Mouse (Mus musculus) ES-E14 (cell line): ENCODE measurements at regions not wholly inside any gene's neighbourhood (a gene's known extent, or its start where the extent isn't known, plus 50 kb on each side); places are given as distances from the start of the nearest gene placed in this dataset.

Source experiments
- DNase-seq: peaks from one replicate; pipeline ENCODE4 v3.0.0-alpha.2; 2013; ENCODE audit warnings: low read depth, low spot score
- H3K27ac ChIP-seq: 2 replicates; pipeline ENCODE4 v1.5.1; 2012; ENCODE audit warnings: low read depth, mild to moderate bottlenecking, low read length, moderate library complexity, mixed read lengths; ENCODE audit not compliant: poor library complexity, insufficient read depth, severe bottlenecking
- H3K36me3 ChIP-seq: 2 replicates; pipeline ENCODE4 v1.6.1; 2012; ENCODE audit warnings: mild to moderate bottlenecking, low read length, moderate library complexity, mixed read lengths; ENCODE audit not compliant: control insufficient read depth, poor library complexity, insufficient read depth, severe bottlenecking
- H3K4me1 ChIP-seq, 2 experiments: fragments of 150-350 bp in 1 of 2; sonication (generic) in 1 of 2; 2 replicates each; pipeline ENCODE4 v1.6.1; 2012; ENCODE audit warnings: low read length in 2 of 2, mild to moderate bottlenecking in 1 of 2, mixed read lengths in 1 of 2; ENCODE audit not compliant: control insufficient read depth in 2 of 2, insufficient read depth in 2 of 2, poor library complexity in 1 of 2
- H3K4me3 ChIP-seq, 2 experiments: fragments of 150-350 bp in 1 of 2; sonication (generic) in 1 of 2; 2 replicates each; pipeline ENCODE4 v1.5.1; 2012; ENCODE audit warnings: low read length in 2 of 2, low read depth in 1 of 2, mild to moderate bottlenecking in 1 of 2, mixed read lengths in 1 of 2; ENCODE audit not compliant: insufficient read depth in 1 of 2, poor library complexity in 1 of 2, severe bottlenecking in 1 of 2
- H3K9ac ChIP-seq: 2 replicates; pipeline ENCODE4 v1.6.1; 2012; ENCODE audit warnings: low read depth, mild to moderate bottlenecking, low read length, mixed read lengths; ENCODE audit not compliant: poor library complexity, insufficient read depth, severe bottlenecking
- H3K9me3 ChIP-seq: fragments of 150-350 bp; sonication (generic); 2 replicates; pipeline ENCODE4 v1.6.1; 2012; ENCODE audit warnings: low read depth, mild to moderate bottlenecking, low read length; ENCODE audit not compliant: control insufficient read depth, insufficient read depth
- CHD2 ChIP-seq: IDR thresholded peaks from 2 replicates; pipeline ENCODE4 v1.6.1; 2014; ENCODE audit warnings: mild to moderate bottlenecking, low read depth, low read length, inconsistent platforms
- HCFC1 ChIP-seq: IDR thresholded peaks from 2 replicates; pipeline ENCODE4 v1.6.1; 2012; ENCODE audit warnings: low read length, inconsistent platforms, borderline replicate concordance; ENCODE audit not compliant: insufficient read depth
- MAFK ChIP-seq: IDR thresholded peaks from 2 replicates; pipeline ENCODE4 v1.6.1; 2014; ENCODE audit warnings: mild to moderate bottlenecking, low read depth, low read length, inconsistent platforms; ENCODE audit not compliant: insufficient read depth
- ZC3H11A ChIP-seq: IDR thresholded peaks from 2 replicates; pipeline ENCODE4 v1.6.1; 2012; ENCODE audit warnings: low read depth, mild to moderate bottlenecking, inconsistent platforms, low read length, borderline replicate concordance
- ZNF384 ChIP-seq: IDR thresholded peaks from 2 replicates; pipeline ENCODE4 v1.6.1; 2012; ENCODE audit warnings: low read depth, low read length, inconsistent platforms
- in situ Hi-C, 2 experiments: fragments of 600-800 bp; cut with MboI; formaldehyde crosslinking; loops; one replicate each; pipeline ENCODE4 v1.15.1; 2025; ENCODE audit warnings: low sequenced_read_pairs in 2 of 2, inconsistent platforms in 1 of 2; ENCODE audit not compliant: unreplicated experiment in 2 of 2

- in situ Hi-C loops, result no loop called here
- TF ChIP-seq ZC3H11A, result no peak
- no peak for TF ChIP-seq CHD2
- no peak for TF ChIP-seq MAFK
- TF ChIP-seq ZNF384, result no peak
- TF ChIP-seq HCFC1, result no peak
- H3K36me3 ChIP-seq, result no peaks in the 10 kb centered on the region
These were observed 97.7 kb downstream of the Fam43a start for GRCm38 (mm10) chr16:30697209-30697608.

GRCm38 (mm10) chr16:30697806-30698205 is 98.3 kb downstream of the Fam43a start:
- Histone ChIP-seq H3K4me3 (no peak overlapping the region), H3K27ac (no peak overlapping the region), H3K4me1 (peaks cover 7 to 9% of the 10 kb centered on the region in 2 experiments; a peak in 3 of 4 replicates), H3K9me3 (no peaks in the 10 kb centered on the region), H3K9ac (no peak overlapping the region), H3K36me3 (no peaks in the 10 kb centered on the region)
- in situ Hi-C loops, result no loop called here
- no peak for TF ChIP-seq MAFK
- no peak for TF ChIP-seq CHD2
- TF ChIP-seq ZNF384, result no peak
- TF ChIP-seq HCFC1, result no peak
- no peak for DNase-seq

More at GRCm38 (mm10) chr16:30697209-30697608, 97.7 kb downstream of the Fam43a start:
- no peak for DNase-seq
- Histone ChIP-seq H3K4me3 (no peak overlapping the region), H3K4me1 (peaks cover 10 to 13% of the 10 kb centered on the region in 2 experiments), H3K27ac (no peak overlapping the region), H3K9ac (no peak overlapping the region), H3K9me3 (no peaks in the 10 kb centered on the region)

GRCm38 (mm10) chr16:30703831-30704230 is 104.3 kb downstream of the Fam43a start:
- no peak overlapping the region for H3K27ac ChIP-seq
- H3K36me3 ChIP-seq, result no peaks in the 10 kb centered on the region
- H3K9me3 ChIP-seq, result no peaks in the 10 kb centered on the region
- no peak overlapping the region for H3K4me3 ChIP-seq
- no peak for DNase-seq
- TF ChIP-seq ZNF384 (no peak), MAFK (no peak), HCFC1 (no peak), ZC3H11A (no peak), CHD2 (no peak)
- no peak overlapping the region for H3K9ac ChIP-seq
- in situ Hi-C loops, result no loop called here
- H3K4me1 ChIP-seq, result 0 out of 4 replicates have a peak, but pooled peaks cover 0 to 2% of the 10 kb centered on the region in 2 experiments

GRCm38 (mm10) chr16:30709501-30709900 is 110.0 kb downstream of the Fam43a start:
- peak overlapping the region; percentile 15; the same call in 1 of the 2 replicates for H3K9ac ChIP-seq
- DNase-seq, result no peak
- no peak overlapping the region; the same call in 1 of the 2 replicates for H3K27ac ChIP-seq
- in situ Hi-C loops, result no loop called here
- no peaks in the 10 kb centered on the region for H3K36me3 ChIP-seq
- H3K4me1 ChIP-seq, result peaks cover 7 to 9% of the 10 kb centered on the region in 2 experiments; a peak in 1 of 4 replicates
- no peak overlapping the region for H3K4me3 ChIP-seq
- H3K9me3 ChIP-seq, result no peaks in the 10 kb centered on the region
- TF ChIP-seq HCFC1, result no peak
- no peak for TF ChIP-seq ZC3H11A
- no peak for TF ChIP-seq CHD2

GRCm38 (mm10) chr16:30709975-30710374 is 110.5 kb downstream of the Fam43a start:
- in situ Hi-C loops, result no loop called here
- Histone ChIP-seq H3K27ac (no peak overlapping the region), H3K4me3 (no peak overlapping the region), H3K9me3 (no peaks in the 10 kb centered on the region), H3K9ac (no peak overlapping the region), H3K36me3 (no peaks in the 10 kb centered on the region), H3K4me1 (peaks cover 7 to 9% of the 10 kb centered on the region in 2 experiments; a peak in 1 of 4 replicates)
- TF ChIP-seq ZNF384 (no peak), HCFC1 (no peak), CHD2 (no peak), MAFK (no peak), ZC3H11A (no peak)
- DNase-seq, result no peak
